ENCODE assay signal across 14 mouse cellular contexts in genomic region chr9:57647286-57648108, GRCm38 (mm10). TPM values are rescaled to one million over a fixed set of nuclear protein-coding genes. Genes with fewer than 3 reads are reported as not detected.
DNase-seq lines count a peak whose midpoint lies in the region; ATAC-seq and TF ChIP-seq lines count a peak whose summit lies in the region.
"Had no signal": no experiment of that assay in that cellular context is flagged by ENCODE, and none has a peak within 500 bp of the region (broad histone marks: within the 10 kb centered on the region; RNA-seq: fewer than 3 reads in every experiment).

No protein-coding gene starts in this region.

- H3K4me2 ChIP-seq in hindbrain, embryonic 12.5 days (replicated peaks): no peak overlapping the region
- H3K4me2 ChIP-seq: hindbrain, embryonic 13.5 days; limb, embryonic 12.5 days had no signal

- H3K27me3 ChIP-seq in spleen, adult 2 months (ENCODE audit: control insufficient read depth, insufficient read depth, low read length): no peaks in the 10 kb centered on the region
- H3K27me3 ChIP-seq in hindbrain, embryonic 12.5 days: no peaks in the 10 kb centered on the region
- peaks cover 14% of the 10 kb centered on the region for H3K27me3 ChIP-seq in hindbrain, embryonic 10.5 days (ENCODE audit: insufficient read depth, poor library complexity, severe bottlenecking)
- H3K27me3 ChIP-seq: hindbrain, embryonic 13.5 days; limb, embryonic 12.5 days had no signal

- no peak for ATAC-seq in hindbrain, embryonic 12.5 days (ENCODE audit: low FRiP score)
- ATAC-seq: forebrain, postnatal 0 days had no signal

- no peak overlapping the region for H3K4me3 ChIP-seq in spleen, adult 2 months (ENCODE audit: extremely low read depth, insufficient read depth, insufficient read length)
- H3K4me3 ChIP-seq in hindbrain, embryonic 12.5 days: no peak overlapping the region
- no peak overlapping the region for H3K4me3 ChIP-seq in hindbrain, embryonic 10.5 days
- H3K4me3 ChIP-seq: hindbrain, embryonic 13.5 days; limb, embryonic 12.5 days had no signal

- no peaks in the 10 kb centered on the region for H3K9me3 ChIP-seq in hindbrain, embryonic 12.5 days (replicated peaks)
- H3K9me3 ChIP-seq in hindbrain, embryonic 10.5 days: no peaks in the 10 kb centered on the region
- H3K9me3 ChIP-seq: hindbrain, embryonic 13.5 days; limb, embryonic 12.5 days had no signal

- H3K9ac ChIP-seq in hindbrain, embryonic 12.5 days: no peak overlapping the region
- H3K9ac ChIP-seq: forebrain, postnatal 0 days; hindbrain, embryonic 13.5 days; limb, embryonic 12.5 days had no signal

- 38% methylated on average over 4 of the region's 4 CpGs for WGBS in spleen, adult 2 months
- WGBS in hindbrain, embryonic 12.5 days: 65% methylated on average over 4 of the region's 4 CpGs
- WGBS in hindbrain, embryonic 10.5 days: 71% methylated on average over 4 of the region's 4 CpGs

- H3K36me3 ChIP-seq in spleen, adult 2 months (ENCODE audit: control insufficient read depth, insufficient read depth, low read length): no peaks in the 10 kb centered on the region
- H3K36me3 ChIP-seq in hindbrain, embryonic 12.5 days: no peaks in the 10 kb centered on the region
- H3K36me3 ChIP-seq in hindbrain, embryonic 10.5 days: peaks cover 4% of the 10 kb centered on the region
- H3K36me3 ChIP-seq: hindbrain, embryonic 13.5 days had no signal

- no peak for DNase-seq in spleen, adult 2 months (ENCODE audit: low read depth in 1 of 2, low spot score in 2 of 2)
- DNase-seq in spleen, adult 12 weeks (ENCODE audit: low spot score): no peak
- DNase-seq in induced T-regulatory cell, adult 2 months (ENCODE audit: low read depth): peak; percentile 88
- DNase-seq in naive thymus-derived CD4-positive, alpha-beta T cell, adult 2 months (ENCODE audit: low read depth): peak; percentile 87
- DNase-seq in hindbrain, embryonic 10.5 days (ENCODE audit: low spot score): no peak
- no peak for DNase-seq in cerebellum, postnatal 14 days
- DNase-seq: forebrain, postnatal 0 days had no signal

- H3K4me1 ChIP-seq in spleen, adult 2 months (ENCODE audit: control insufficient read depth, insufficient read depth, insufficient read length): peaks cover 47% of the 10 kb centered on the region
- peaks cover 34% of the 10 kb centered on the region for H3K4me1 ChIP-seq in hindbrain, embryonic 12.5 days
- H3K4me1 ChIP-seq in hindbrain, embryonic 10.5 days (replicated peaks): peaks cover 60% of the 10 kb centered on the region

- peak overlapping the region; percentile 89 for H3K27ac ChIP-seq in spleen, adult 2 months (ENCODE audit: insufficient read depth, low read length)
- no peak overlapping the region for H3K27ac ChIP-seq in hindbrain, embryonic 12.5 days
- H3K27ac ChIP-seq in hindbrain, embryonic 10.5 days: no peak overlapping the region
- H3K27ac ChIP-seq: hindbrain, embryonic 13.5 days; limb, embryonic 12.5 days had no signal

- TF ChIP-seq CTCF in spleen, adult 2 months (IDR thresholded peaks at IDR 0.05; ENCODE audit: extremely low read depth, insufficient read depth, insufficient read length, insufficient replicate concordance): no peak

- TF ChIP-seq POLR2A in spleen, adult 2 months (IDR thresholded peaks at IDR 0.05; ENCODE audit: low read depth, low read length): no peak

RNA-seq across cellular contexts. Expression of gene Csk, which starts 5.9 kb away (rescaled TPM):
- 233 and 265 TPM in 2 replicates for polyA plus RNA-seq in spleen, adult 2 months (2012; rRNA removed)
- 38.3 and 41.6 TPM in 2 replicates for polyA plus RNA-seq in hindbrain, embryonic 12.5 days (2016; fragmentation: Nextera tagmentation; extraction: Ambion mirVana)
- 40.8 and 42.3 TPM in 2 replicates for polyA plus RNA-seq in hindbrain, embryonic 10.5 days (2016; fragmentation: Nextera tagmentation; extraction: Ambion mirVana)

RNA-seq across cellular contexts. Expression of gene Lman1l, which starts 26.9 kb away (rescaled TPM):
- 0.09 and 0.16 TPM in 2 replicates for polyA plus RNA-seq in spleen, adult 2 months (2012; rRNA removed)
- polyA plus RNA-seq in hindbrain, embryonic 12.5 days (2016; fragmentation: Nextera tagmentation; extraction: Ambion mirVana): not detected in 2 replicates
- polyA plus RNA-seq in hindbrain, embryonic 10.5 days (2016; fragmentation: Nextera tagmentation; extraction: Ambion mirVana): not detected in 2 replicates
- polyA plus RNA-seq: cortical plate, adult 2 months; forebrain, postnatal 0 days; gonadal fat pad, adult 2 months; hindbrain, embryonic 13.5 days; kidney, embryonic 16.5 days; limb, embryonic 12.5 days had no signal

RNA-seq across cellular contexts. Expression of gene Cyp1a2, which starts 36.0 kb away (rescaled TPM):
- not detected in 2 replicates for polyA plus RNA-seq in spleen, adult 2 months (2012; rRNA removed)
- not detected in 2 replicates for polyA plus RNA-seq in hindbrain, embryonic 12.5 days (2016; fragmentation: Nextera tagmentation; extraction: Ambion mirVana)
- polyA plus RNA-seq in hindbrain, embryonic 10.5 days (2016; fragmentation: Nextera tagmentation; extraction: Ambion mirVana): not detected in 2 replicates
- polyA plus RNA-seq: brain, embryonic 14.5 days; cortical plate, adult 2 months; forebrain, postnatal 0 days; hindbrain, embryonic 13.5 days; kidney, embryonic 16.5 days; limb, embryonic 12.5 days had no signal

RNA-seq across cellular contexts. Expression of gene Cyp1a1, which starts 40.2 kb away (rescaled TPM):
- 0.13 and 0.15 TPM in 2 replicates for polyA plus RNA-seq in spleen, adult 2 months (2012; rRNA removed)
- polyA plus RNA-seq in hindbrain, embryonic 12.5 days (2016; fragmentation: Nextera tagmentation; extraction: Ambion mirVana): 0.12 TPM in 1 of 2 replicates, not detected in the other
- polyA plus RNA-seq in hindbrain, embryonic 10.5 days (2016; fragmentation: Nextera tagmentation; extraction: Ambion mirVana): not detected in 2 replicates
- polyA plus RNA-seq: limb, embryonic 12.5 days had no signal

RNA-seq across cellular contexts. Expression of gene Cplx3, which starts 41.4 kb away (rescaled TPM):
- not detected in 2 replicates for polyA plus RNA-seq in spleen, adult 2 months (2012; rRNA removed)
- polyA plus RNA-seq in hindbrain, embryonic 12.5 days (2016; fragmentation: Nextera tagmentation; extraction: Ambion mirVana): 0.08 and 0.27 TPM in 2 replicates
- polyA plus RNA-seq in hindbrain, embryonic 10.5 days (2016; fragmentation: Nextera tagmentation; extraction: Ambion mirVana): 0.88 and 2.8 TPM in 2 replicates
- polyA plus RNA-seq: gonadal fat pad, adult 2 months; kidney, embryonic 16.5 days; limb, embryonic 12.5 days had no signal

Comparison
In these comparisons a context has a peak if more than half of its experiments do, and no peak if none do; other contexts are left out.
1. DNase-seq: peak in induced T-regulatory cell, adult 2 months (single experiment) and naive thymus-derived CD4-positive, alpha-beta T cell, adult 2 months (single experiment); none in spleen, adult 2 months (0 of 2), spleen, adult 12 weeks (single experiment), hindbrain, embryonic 10.5 days (single experiment) and cerebellum, postnatal 14 days (0 of 2).